Mouse (Mus musculus) myocyte (in vitro differentiated cells): ENCODE measurements at regions not wholly inside any gene's neighbourhood (a gene's known extent, or its start where the extent isn't known, plus 50 kb on each side); places are given as distances from the start of the nearest gene placed in this dataset.

Experiments used
- H3K27me3 ChIP-seq: one replicate; pipeline ENCODE4 v1.6.1; 2011; ENCODE audit not compliant: control insufficient read depth, insufficient read depth, insufficient read length
- H3K36me3 ChIP-seq: one replicate; pipeline ENCODE4 v1.6.1; 2011; ENCODE audit not compliant: control insufficient read depth, insufficient read depth
- H3K4me2 ChIP-seq: one replicate; pipeline ENCODE4 v1.6.1; 2011; ENCODE audit warnings: low read depth, control low read depth
- H3K4me3 ChIP-seq: one replicate; pipeline ENCODE4 v1.5.1; 2011; ENCODE audit warnings: mild to moderate bottlenecking, control low read depth, moderate library complexity
- H3K79me2 ChIP-seq: one replicate; pipeline ENCODE4 v1.6.1; 2011; ENCODE audit not compliant: control insufficient read depth, insufficient read depth
- H3ac ChIP-seq: one replicate; pipeline ENCODE4 v1.6.1; 2011; ENCODE audit not compliant: control insufficient read depth, insufficient read length
- CEBPB ChIP-seq: IDR thresholded peaks from 2 replicates; pipeline ENCODE4 v1.6.1; 2011; ENCODE audit warnings: mild to moderate bottlenecking, moderate library complexity; ENCODE audit not compliant: poor library complexity, insufficient read depth, severe bottlenecking
- E2F4 ChIP-seq: IDR thresholded peaks from one replicate; pipeline ENCODE4 v1.6.1; 2011; ENCODE audit warnings: mild to moderate bottlenecking, control low read depth, moderate library complexity; ENCODE audit not compliant: insufficient read depth
- MAX ChIP-seq: IDR thresholded peaks from one replicate; pipeline ENCODE4 v1.6.1; 2011; ENCODE audit warnings: low read depth, mild to moderate bottlenecking, control low read depth
- MYOD1 ChIP-seq, 3 experiments: IDR thresholded peaks; one replicate each; pipeline ENCODE4 v1.6.1; 2011; ENCODE audit warnings: control low read depth in 2 of 3, low read depth in 2 of 3, mild to moderate bottlenecking in 2 of 3, moderate library complexity in 1 of 3; ENCODE audit not compliant: insufficient read length in 2 of 3, control insufficient read depth in 1 of 3
- MYOG ChIP-seq, 3 experiments: IDR thresholded peaks; one replicate each; pipeline ENCODE4 v1.6.1; 2011; ENCODE audit warnings: control low read depth in 2 of 3, low read depth in 2 of 3, mild to moderate bottlenecking in 2 of 3; ENCODE audit not compliant: insufficient read length in 2 of 3, control insufficient read depth in 1 of 3, insufficient read depth in 1 of 3
- POLR2A ChIP-seq: IDR thresholded peaks from one replicate; pipeline ENCODE4 v1.6.1; 2011; ENCODE audit warnings: low read depth, mild to moderate bottlenecking, control low read depth, moderate library complexity; ENCODE audit not compliant: insufficient read length
- POLR2AphosphoS2 ChIP-seq: IDR thresholded peaks from one replicate; pipeline ENCODE4 v1.6.1; 2011; ENCODE audit warnings: low read depth, control low read depth; ENCODE audit not compliant: insufficient read length
- REST ChIP-seq: IDR thresholded peaks from one replicate; pipeline ENCODE4 v1.6.1; 2011; ENCODE audit warnings: mild to moderate bottlenecking, control low read depth, moderate library complexity; ENCODE audit not compliant: insufficient read depth, insufficient read length
- SRF ChIP-seq: IDR thresholded peaks from one replicate; pipeline ENCODE4 v1.6.1; 2011; ENCODE audit warnings: low read depth; ENCODE audit not compliant: control insufficient read depth, insufficient read length
- TCF12 ChIP-seq: IDR thresholded peaks from one replicate; pipeline ENCODE4 v1.6.1; 2011; ENCODE audit warnings: mild to moderate bottlenecking, control low read depth; ENCODE audit not compliant: poor library complexity, insufficient read depth, severe bottlenecking
- TCF3 ChIP-seq: IDR thresholded peaks from one replicate; pipeline ENCODE4 v1.6.1; 2011; ENCODE audit warnings: low read depth, control low read depth; ENCODE audit not compliant: insufficient read length
- USF1 ChIP-seq: IDR thresholded peaks from one replicate; pipeline ENCODE4 v1.6.1; 2011; ENCODE audit warnings: low read depth, mild to moderate bottlenecking, control low read depth, moderate library complexity

- Histone ChIP-seq H3K27me3 (no peaks in the 10 kb centered on the region), H3ac (no peak overlapping the region), H3K4me3 (no peak overlapping the region), H3K4me2 (no peak overlapping the region), H3K79me2 (no peaks in the 10 kb centered on the region), H3K36me3 (no peaks in the 10 kb centered on the region)
- TF ChIP-seq USF1 = no peak
- TF ChIP-seq CEBPB = no peak
- no peak for TF ChIP-seq MYOD1 (IDR thresholded peaks at IDR 0.05; ENCODE audit: control insufficient read depth in 1 of 3, insufficient read length in 2 of 3, low read depth in 2 of 3)
- TF ChIP-seq TCF12 = no peak
- no peak for TF ChIP-seq POLR2AphosphoS2
- TF ChIP-seq TCF3 = no peak
- TF ChIP-seq MYOG (IDR thresholded peaks at IDR 0.05; ENCODE audit: control insufficient read depth in 1 of 3, insufficient read depth in 1 of 3, insufficient read length in 2 of 3, low read depth in 2 of 3) = no peak
- TF ChIP-seq POLR2A = no peak
- no peak for TF ChIP-seq E2F4
- TF ChIP-seq REST = no peak
- no peak for TF ChIP-seq SRF
- no peak for TF ChIP-seq MAX
Measured at GRCm38 (mm10) chrX:137193241-137193640, 71.4 kb upstream of the Esx1 start.

DNA sequence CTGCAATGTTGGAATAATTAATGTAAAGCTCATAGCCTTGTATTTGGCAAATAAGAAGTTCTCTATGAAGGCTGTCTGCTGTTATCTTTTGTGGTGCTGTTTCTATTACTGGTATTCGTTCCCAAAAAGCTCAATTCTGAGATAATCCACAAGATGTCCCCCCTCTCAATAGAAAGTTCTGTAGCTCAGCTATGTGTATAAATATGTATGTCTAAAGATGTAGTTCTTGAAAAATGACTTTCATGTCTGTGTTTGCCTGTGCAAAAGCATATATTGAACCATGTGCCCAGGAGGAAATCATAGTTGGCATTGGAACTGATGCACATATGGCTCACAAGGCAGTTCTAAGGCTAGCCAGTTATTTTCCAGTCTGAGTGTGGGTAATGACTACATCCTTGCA lies 68.2 kb upstream of the Esx1 start:
- Histone ChIP-seq H3K27me3 (no peaks in the 10 kb centered on the region), H3K79me2 (no peaks in the 10 kb centered on the region), H3K4me2 (no peak overlapping the region), H3K4me3 (no peak overlapping the region), H3K36me3 (no peaks in the 10 kb centered on the region), H3ac (no peak overlapping the region)
- TF ChIP-seq E2F4 = no peak
- no peak for TF ChIP-seq MYOD1 (IDR thresholded peaks at IDR 0.05; ENCODE audit: control insufficient read depth in 1 of 3, insufficient read length in 2 of 3, low read depth in 2 of 3)
- no peak for TF ChIP-seq POLR2A
- TF ChIP-seq POLR2AphosphoS2 = no peak

DNA sequence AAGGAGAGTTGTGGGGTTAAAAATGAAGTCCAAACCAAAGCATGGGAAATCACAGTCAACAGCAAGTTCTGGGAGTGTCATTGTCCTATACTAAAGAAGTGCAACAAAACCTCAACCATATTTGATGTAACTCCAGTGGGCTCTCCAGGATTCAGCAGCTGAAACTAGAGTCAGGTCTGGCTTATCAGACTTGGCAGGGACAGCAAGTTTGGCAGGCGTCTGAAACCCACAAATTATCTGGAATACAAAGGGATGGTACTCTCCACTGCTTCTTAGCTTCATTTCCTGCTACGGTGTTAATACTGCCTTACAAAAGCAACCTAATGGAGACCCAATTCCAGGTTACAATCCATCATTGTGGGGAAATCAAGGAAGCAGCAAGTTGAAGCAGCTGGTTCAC lies 53.9 kb upstream of the Esx1 start:
- Histone ChIP-seq H3ac (no peak overlapping the region), H3K4me3 (no peak overlapping the region), H3K36me3 (no peaks in the 10 kb centered on the region), H3K79me2 (no peaks in the 10 kb centered on the region), H3K27me3 (no peaks in the 10 kb centered on the region), H3K4me2 (no peak overlapping the region)
- TF ChIP-seq REST (no peak), TCF3 (no peak), TCF12 (no peak), MAX (no peak), MYOG (IDR thresholded peaks at IDR 0.05; ENCODE audit: control insufficient read depth in 1 of 3, insufficient read depth in 1 of 3, insufficient read length in 2 of 3, low read depth in 2 of 3) (no peak)

DNA sequence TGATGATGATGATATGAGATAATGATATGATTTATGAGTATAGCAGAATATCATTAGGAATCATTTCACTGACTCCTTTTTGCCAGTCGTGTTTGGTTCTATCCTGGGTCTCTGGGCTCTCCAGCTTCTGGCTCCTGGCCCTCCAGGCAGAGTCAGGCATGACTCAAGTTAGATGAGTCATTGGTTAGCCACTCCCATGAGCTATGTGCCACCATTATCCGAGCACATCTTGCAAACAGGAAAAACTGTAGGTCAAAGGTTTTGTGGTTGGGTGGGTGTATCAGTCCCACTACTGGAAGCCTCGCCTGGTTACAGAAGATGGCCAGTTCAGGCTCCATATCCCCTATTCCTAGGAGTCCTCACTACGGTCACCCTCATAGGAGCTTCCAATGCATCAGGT lies 51.6 kb upstream of the Esx1 start:
- peak overlapping the region; percentile 45 for H3K4me2 ChIP-seq
- H3K36me3 ChIP-seq = no peaks in the 10 kb centered on the region
- no peak overlapping the region for H3ac ChIP-seq
- no peaks in the 10 kb centered on the region for H3K79me2 ChIP-seq
- H3K4me3 ChIP-seq = no peak overlapping the region
- TF ChIP-seq MAX = no peak
- no peak for TF ChIP-seq E2F4
- no peak for TF ChIP-seq POLR2A
- no peak for TF ChIP-seq MYOD1 (IDR thresholded peaks at IDR 0.05; ENCODE audit: control insufficient read depth in 1 of 3, insufficient read length in 2 of 3, low read depth in 2 of 3)
- no peak for TF ChIP-seq REST
- TF ChIP-seq POLR2AphosphoS2 = no peak
- no peak for TF ChIP-seq TCF12
- TF ChIP-seq CEBPB = no peak
- TF ChIP-seq TCF3 = no peak
- TF ChIP-seq MYOG (IDR thresholded peaks at IDR 0.05; ENCODE audit: control insufficient read depth in 1 of 3, insufficient read depth in 1 of 3, insufficient read length in 2 of 3, low read depth in 2 of 3) = no peak
- TF ChIP-seq USF1 = no peak
- no peak for TF ChIP-seq SRF
- H3K27me3 ChIP-seq = no peaks in the 10 kb centered on the region
